Mouse (Mus musculus) limb, embryonic 11.5 days (tissue): ENCODE measurements around the gene Lama4. TPM values are rescaled to one million over a fixed set of nuclear protein-coding genes. Genes with fewer than 3 reads are reported as not detected.
A peak's percentile ranks its signal among the peaks of the same experiment; 100 is the strongest.

Source experiments
- ATAC-seq: fragments of 200-750 bp; cut with Nextera tagmentation; 2 replicates; pipeline ENCODE4 v1.8.0; 2017; ENCODE audit warnings: low read depth; ENCODE audit not compliant: insufficient number of reproducible peaks, low FRiP score, low TSS enrichment
- DNase-seq: peaks from one replicate; pipeline ENCODE4 v3.0.0-alpha.2; 2015; ENCODE audit warnings: low spot score
- H3K27ac ChIP-seq: fragments of 300-500 bp; sonication (generic); replicated peaks from 2 replicates; pipeline ENCODE4 v1.5.1; 2014; ENCODE audit warnings: low read depth, mild to moderate bottlenecking, low read length
- H3K27me3 ChIP-seq: fragments of 300-500 bp; sonication (generic); 2 replicates; pipeline ENCODE4 v1.6.1; 2014; ENCODE audit warnings: mild to moderate bottlenecking, low read length, mixed read lengths; ENCODE audit not compliant: control insufficient read depth, insufficient read depth
- H3K36me3 ChIP-seq: fragments of 300-500 bp; sonication (generic); 2 replicates; pipeline ENCODE4 v1.6.1; 2014; ENCODE audit warnings: mild to moderate bottlenecking, low read length, moderate library complexity, mixed read lengths; ENCODE audit not compliant: control insufficient read depth, insufficient read depth
- H3K4me1 ChIP-seq: fragments of 300-500 bp; sonication (generic); 2 replicates; pipeline ENCODE4 v1.6.1; 2014; ENCODE audit warnings: low read length, mixed read lengths; ENCODE audit not compliant: control insufficient read depth, insufficient read depth
- H3K4me2 ChIP-seq: fragments of 300-500 bp; sonication (generic); 2 replicates; pipeline ENCODE4 v1.6.1; 2014; ENCODE audit warnings: low read depth, mild to moderate bottlenecking, moderate library complexity; ENCODE audit not compliant: severe bottlenecking
- H3K4me3 ChIP-seq: fragments of 300-500 bp; sonication (generic); 2 replicates; pipeline ENCODE4 v1.5.1; 2014; ENCODE audit warnings: low read depth, low read length
- H3K9ac ChIP-seq: fragments of 300-500 bp; sonication (generic); 2 replicates; pipeline ENCODE4 v1.6.1; 2014; ENCODE audit warnings: mild to moderate bottlenecking, low read length
- H3K9me3 ChIP-seq: fragments of 300-500 bp; sonication (generic); 2 replicates; pipeline ENCODE4 v1.6.1; 2016; ENCODE audit warnings: low read length; ENCODE audit not compliant: control insufficient read depth
- WGBS: fragments of 180-500 bp; shearing (Covaris S2); extraction: QIAGEN DNeasy Blood & Tissue Kit; methylation state at CpG from one replicate; pipeline ENCODE4 v1.1.7; 2014; 5-methylcytosine and 5-hydroxymethylcytosine counted together
- polyA plus RNA-seq: library from polyadenylated mRNA; unstranded; fragments of >200 nt; fragmentation: Nextera tagmentation; extraction: Ambion mirVana; gene quantifications from 2 replicates; pipeline ENCODE4 v1.2.1, GENCODE M21; 2014

Lama4 gene
- polyA plus RNA-seq, 1 experiment from 2014 or later: 24.8 TPM

DNA sequence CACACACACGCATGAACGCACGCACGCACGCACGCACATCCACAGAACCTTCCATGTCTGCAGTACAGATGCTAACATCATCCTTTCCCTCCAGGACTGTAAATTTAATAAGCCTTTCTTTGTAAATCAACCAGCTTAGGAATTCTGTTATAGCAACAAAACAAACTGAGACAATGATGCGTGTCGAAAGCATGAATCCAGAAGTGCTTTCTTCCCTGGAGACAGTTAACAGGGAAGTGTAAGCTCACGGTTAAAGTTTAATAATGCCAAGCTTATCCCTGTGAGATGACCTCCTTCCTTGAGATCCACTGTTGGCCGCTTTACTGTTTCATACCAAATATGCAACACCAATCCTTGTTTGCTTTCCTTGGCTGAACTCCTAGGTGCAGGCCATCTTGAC lies 133.4 kb downstream of the Lama4 start:
- Histone ChIP-seq H3K27me3 (no peaks in the 10 kb centered on the region), H3K27ac (no peak overlapping the region), H3K4me2 (no peak overlapping the region), H3K36me3 (no peaks in the 10 kb centered on the region), H3K9me3 (no peaks in the 10 kb centered on the region), H3K4me1 (no peaks in the 10 kb centered on the region), H3K4me3 (no peak overlapping the region), H3K9ac (no peak overlapping the region)
- DNase-seq: no peak
- no peak for ATAC-seq
- 97% methylated on average over 10 of the region's 10 CpGs for WGBS

DNA sequence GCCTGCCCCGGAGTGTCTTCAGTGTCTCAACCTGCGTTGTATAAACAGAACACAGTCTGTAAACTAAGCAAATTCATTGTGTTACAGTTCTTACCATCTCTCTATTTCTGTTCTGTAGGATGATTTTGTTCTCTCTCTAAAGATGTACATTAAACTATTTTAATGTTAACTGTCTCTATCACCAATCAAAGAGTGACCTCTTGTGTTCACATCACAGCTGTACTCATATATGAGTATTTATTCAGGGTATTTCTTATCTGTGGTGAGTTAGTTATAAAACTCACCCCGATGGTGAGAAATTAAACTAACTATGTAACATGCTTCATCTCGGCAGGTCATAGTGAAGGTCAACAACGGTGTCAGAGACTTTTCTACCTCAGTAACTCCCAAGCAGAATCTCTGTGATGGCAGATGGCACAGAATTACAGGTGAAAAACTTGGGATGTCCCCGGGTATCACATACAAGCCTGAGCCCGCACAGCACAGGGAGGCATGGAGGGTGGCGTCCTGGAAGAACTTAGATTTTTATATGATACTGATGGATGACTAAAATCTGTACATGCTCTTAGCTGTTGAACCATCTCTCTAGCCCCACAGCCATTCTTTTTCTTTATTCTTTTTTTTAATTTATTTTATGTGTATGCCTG lies 139.6 kb downstream of the Lama4 start:
- WGBS: 90% methylated on average over 8 of the region's 8 CpGs
- no peak for DNase-seq
- H3K27me3 ChIP-seq: no peaks in the 10 kb centered on the region

DNA sequence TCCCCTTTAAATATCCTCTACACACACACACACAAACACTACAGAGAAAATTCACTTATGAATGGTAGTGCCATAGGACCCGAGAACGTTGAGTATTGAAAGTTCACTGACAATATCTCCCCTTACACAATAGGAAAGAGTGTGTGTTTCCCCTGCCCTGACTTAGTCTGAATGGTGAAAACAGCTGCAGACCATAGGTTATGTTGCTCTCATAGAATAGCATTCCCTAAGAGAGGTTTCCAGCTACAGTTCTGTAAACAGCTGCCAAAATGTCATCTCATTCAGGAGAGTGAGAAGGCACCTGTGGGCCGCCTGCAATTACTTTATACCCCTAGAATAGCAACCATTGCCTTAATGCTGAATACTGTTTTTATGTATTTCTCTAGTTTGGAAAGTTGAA lies 141.1 kb downstream of the Lama4 start:
- WGBS: 68% methylated on average over 3 of the region's 3 CpGs
- H3K36me3 ChIP-seq: no peaks in the 10 kb centered on the region

More for the DNA sequence above, 139.6 kb downstream of the Lama4 start:
- Histone ChIP-seq H3K4me2 (no peak overlapping the region), H3K9me3 (no peaks in the 10 kb centered on the region), H3K36me3 (no peaks in the 10 kb centered on the region), H3K4me3 (no peak overlapping the region), H3K9ac (no peak overlapping the region), H3K4me1 (no peaks in the 10 kb centered on the region), H3K27ac (no peak overlapping the region)
- ATAC-seq: no peak

DNA sequence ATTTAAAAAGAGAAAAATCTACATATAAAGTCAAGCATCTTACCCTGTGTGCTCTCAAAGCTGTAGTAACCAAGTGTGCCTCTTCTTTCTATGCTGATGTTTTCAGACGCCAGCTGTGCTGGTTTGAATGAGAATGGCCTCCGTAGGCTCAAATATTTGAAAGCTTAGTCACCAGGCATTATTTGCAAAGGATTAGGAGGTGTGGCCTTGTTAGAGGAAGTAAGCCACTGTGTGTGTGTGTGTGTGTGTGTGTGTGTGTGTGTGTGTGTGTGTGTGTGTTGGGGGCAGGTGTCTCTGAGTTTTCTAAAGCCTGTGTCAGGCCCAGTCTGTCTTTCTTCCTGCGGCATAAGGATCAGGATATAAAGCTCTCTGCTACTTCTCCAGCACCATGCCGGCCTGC lies 141.6 kb downstream of the Lama4 start:
- ATAC-seq (no peak), DNase-seq (no peak)
- Histone ChIP-seq H3K9ac (no peak overlapping the region), H3K27me3 (no peaks in the 10 kb centered on the region), H3K4me2 (no peak overlapping the region), H3K36me3 (no peaks in the 10 kb centered on the region), H3K4me1 (no peaks in the 10 kb centered on the region), H3K9me3 (no peaks in the 10 kb centered on the region), H3K27ac (no peak overlapping the region), H3K4me3 (no peak overlapping the region)
- WGBS: 72% methylated on average over 4 of the region's 4 CpGs

More for the DNA sequence above, 141.1 kb downstream of the Lama4 start:
- no peak overlapping the region for H3K27ac ChIP-seq
- no peaks in the 10 kb centered on the region for H3K4me1 ChIP-seq
- ATAC-seq: no peak
- H3K9ac ChIP-seq: no peak overlapping the region
- no peaks in the 10 kb centered on the region for H3K9me3 ChIP-seq
- no peak for DNase-seq
- no peaks in the 10 kb centered on the region for H3K27me3 ChIP-seq
- H3K4me3 ChIP-seq: no peak overlapping the region
- no peak overlapping the region for H3K4me2 ChIP-seq

DNA sequence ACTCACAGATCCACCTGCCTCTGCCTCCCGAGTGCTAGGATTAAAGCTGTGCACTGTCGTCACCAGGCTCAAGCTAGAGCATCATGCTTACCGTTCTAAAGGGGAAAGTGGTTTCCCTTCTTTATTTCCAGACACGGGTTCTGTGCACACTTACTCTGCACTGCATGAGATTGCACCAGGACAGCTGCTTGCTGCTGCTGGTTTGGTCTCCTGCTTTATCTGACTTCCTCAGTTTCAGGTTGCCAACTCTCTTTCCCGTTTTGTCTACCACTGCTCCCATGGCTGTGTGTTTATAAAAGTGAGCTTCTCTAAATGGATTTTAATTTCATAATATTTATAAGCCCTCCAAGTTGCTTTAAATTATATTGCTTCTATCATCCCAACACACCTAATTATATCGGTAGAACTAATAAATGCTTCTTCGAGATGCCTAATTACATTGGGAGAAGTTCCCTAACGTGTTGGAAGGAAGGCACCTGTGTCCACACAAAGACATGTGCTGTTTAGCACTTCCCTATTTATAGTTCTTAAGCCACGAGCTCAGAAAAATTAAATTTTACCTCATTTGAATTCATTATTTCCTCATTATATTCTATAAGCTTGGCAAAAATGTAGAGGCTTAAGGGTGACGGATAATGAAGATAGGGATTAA lies 143.6 kb downstream of the Lama4 start:
- no peaks in the 10 kb centered on the region for H3K36me3 ChIP-seq
- ATAC-seq (no peak), DNase-seq (no peak)
- H3K4me2 ChIP-seq: no peak overlapping the region
- no peak overlapping the region for H3K27ac ChIP-seq
- 76% methylated on average over 10 of the region's 10 CpGs for WGBS
- no peaks in the 10 kb centered on the region for H3K27me3 ChIP-seq
- no peak overlapping the region for H3K9ac ChIP-seq
- no peak overlapping the region for H3K4me3 ChIP-seq
- H3K4me1 ChIP-seq: no peaks in the 10 kb centered on the region
- H3K9me3 ChIP-seq: no peaks in the 10 kb centered on the region

DNA sequence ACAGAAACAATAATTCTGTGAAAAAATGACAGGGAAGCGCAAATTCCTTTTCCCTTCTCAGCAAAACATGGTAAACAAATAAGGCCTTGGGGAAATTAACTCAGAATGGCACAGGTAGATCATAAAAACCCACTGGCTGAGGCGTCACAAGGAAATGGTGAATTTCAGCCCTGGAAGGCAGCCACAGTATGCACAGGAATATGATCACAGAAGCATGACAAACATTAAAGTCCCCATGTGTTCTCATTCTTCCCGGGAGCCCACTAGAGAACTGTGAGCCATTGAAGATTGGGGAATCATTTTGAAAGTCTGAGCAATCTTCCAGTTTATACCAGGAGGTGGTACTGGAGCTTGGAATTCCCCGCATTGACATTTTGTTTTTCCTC lies 144.2 kb downstream of the Lama4 start:
- H3K9ac ChIP-seq: no peak overlapping the region
- H3K27ac ChIP-seq: no peak overlapping the region
- H3K27me3 ChIP-seq: no peaks in the 10 kb centered on the region
- WGBS: 69% methylated on average over 4 of the region's 4 CpGs
- no peak for ATAC-seq
- H3K4me1 ChIP-seq: no peaks in the 10 kb centered on the region
- H3K36me3 ChIP-seq: no peaks in the 10 kb centered on the region
- no peak overlapping the region for H3K4me3 ChIP-seq
- no peak overlapping the region for H3K4me2 ChIP-seq
- H3K9me3 ChIP-seq: no peaks in the 10 kb centered on the region
- no peak for DNase-seq

DNA sequence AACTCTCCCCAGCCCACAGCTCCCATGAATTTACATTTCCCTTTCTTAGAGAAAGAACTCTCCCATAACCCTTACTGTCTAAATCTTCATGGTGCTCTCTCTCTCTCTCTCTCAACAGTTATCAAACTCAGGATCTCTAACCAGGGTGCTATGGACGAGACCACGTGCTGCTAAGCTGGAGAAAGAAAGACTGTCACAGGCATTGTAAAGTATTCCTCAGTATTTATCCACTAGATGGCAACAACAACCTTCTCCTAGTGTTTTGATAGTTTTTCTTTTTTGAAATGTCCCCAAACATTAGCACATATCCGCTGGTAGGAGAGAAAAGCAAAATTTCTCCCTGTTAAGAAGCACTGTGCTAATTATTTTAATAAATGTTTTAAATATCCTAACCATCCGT lies 156.1 kb downstream of the Lama4 start:
- no peaks in the 10 kb centered on the region for H3K36me3 ChIP-seq
- WGBS: 38% methylated on average over 4 of the region's 4 CpGs
- H3K4me3 ChIP-seq: no peak overlapping the region
- H3K4me2 ChIP-seq: no peak overlapping the region
- no peaks in the 10 kb centered on the region for H3K4me1 ChIP-seq
- no peaks in the 10 kb centered on the region for H3K9me3 ChIP-seq
- H3K27ac ChIP-seq: no peak overlapping the region
- ATAC-seq: no peak
- H3K9ac ChIP-seq: no peak overlapping the region
- no peak for DNase-seq
- no peaks in the 10 kb centered on the region for H3K27me3 ChIP-seq

DNA sequence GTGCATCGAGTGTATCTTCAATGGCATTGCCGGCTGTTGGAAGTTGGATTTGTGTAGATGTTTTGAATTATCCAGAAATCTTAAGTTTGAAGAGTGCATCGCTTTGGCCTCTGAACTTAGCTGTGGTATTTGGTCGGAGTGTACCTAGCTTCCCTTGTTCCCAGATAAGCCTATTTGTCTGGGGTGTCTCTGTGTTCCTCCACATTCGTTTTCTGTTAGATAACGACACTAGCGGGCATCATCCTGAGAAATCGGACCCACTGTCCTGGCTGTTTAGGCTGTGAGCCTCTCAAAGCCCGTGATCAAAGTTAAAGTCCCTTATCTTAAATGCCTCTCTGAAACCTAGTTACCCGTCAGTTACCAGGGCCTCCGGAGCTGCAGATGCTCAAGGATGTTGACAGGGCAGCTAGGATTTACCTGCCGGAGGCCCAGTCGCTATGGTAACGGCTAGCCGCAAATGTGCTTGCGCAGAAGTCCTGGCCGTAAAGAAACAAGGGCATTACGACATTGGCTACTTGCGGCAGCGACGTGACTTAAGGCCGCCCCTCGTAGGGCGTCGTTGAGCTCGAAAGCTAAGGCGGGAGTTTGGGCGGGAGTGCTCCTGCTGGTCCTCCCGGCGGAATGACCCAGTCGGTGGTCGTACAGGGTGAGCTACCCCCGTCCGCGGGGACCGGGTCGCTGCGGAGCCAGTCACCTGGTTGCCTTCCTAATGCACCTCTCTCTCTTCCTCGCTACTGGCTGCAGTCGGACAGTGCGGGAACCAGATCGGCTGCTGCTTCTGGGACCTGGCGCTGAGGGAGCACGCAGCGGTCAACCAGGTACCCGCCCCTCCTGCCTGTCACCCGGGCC lies 168.4 kb downstream of the Lama4 start, which contains the start of the genes Fam229b and Tube1:
Gene Fam229b, minus strand, starts transcription at position 453 of the 849 bp plus-strand sequence.
Gene Tube1, plus strand, starts transcription at position 515 of the 849 bp plus-strand sequence.
- Histone ChIP-seq H3K4me2 (peak within 1 kb of the TSS; percentile 74), H3K27ac (no peak within 1 kb of the TSS), H3K27me3 (no peaks in the 10 kb centered on the region), H3K4me3 (peak within 1 kb of the TSS; percentile 68), H3K36me3 (no peaks in the 10 kb centered on the region; the same call in 1 of the 2 replicates), H3K9me3 (no peaks in the 10 kb centered on the region), H3K9ac (peak within 1 kb of the TSS; percentile 72), H3K4me1 (no peaks in the 10 kb centered on the region)
- ATAC-seq (peak; percentile 88), DNase-seq (peak; percentile 90)
- 5% methylated on average over 47 of the region's 47 CpGs for WGBS
